ENCODE assay signal across 7 mouse cellular contexts in genomic region chr17:25272326-25272725, GRCm38 (mm10). TPM values are rescaled to one million over a fixed set of nuclear protein-coding genes. Genes with fewer than 3 reads are reported as not detected.
DNase-seq lines count a peak whose midpoint lies in the region; ATAC-seq and TF ChIP-seq lines count a peak whose summit lies in the region.

No protein-coding gene starts in this region.

- no peak for TF ChIP-seq EP300 in CH12.LX (IDR thresholded peaks at IDR 0.05; ENCODE audit: low read length)

- TF ChIP-seq RAD21 in CH12.LX (IDR thresholded peaks at IDR 0.05; ENCODE audit: low read depth, low read length): no peak

- H3K4me1 ChIP-seq in CH12.LX (ENCODE audit: control insufficient read depth in 1 of 2, insufficient read depth in 2 of 2): peaks cover 11 to 36% of the 10 kb centered on the region in 2 experiments
- H3K4me1 ChIP-seq in forebrain, embryonic 10.5 days: peaks cover 40% of the 10 kb centered on the region
- H3K4me1 ChIP-seq in kidney, postnatal 0 days (replicated peaks; ENCODE audit: insufficient read depth, low read length): peaks cover 19% of the 10 kb centered on the region; the same call in 1 of the 2 replicates

- peak overlapping the region; percentile 89 for H3K4me2 ChIP-seq in CH12.LX (ENCODE audit: insufficient read depth, low read depth, poor library complexity, severe bottlenecking)
- H3K4me2 ChIP-seq in kidney, postnatal 0 days (ENCODE audit: low read length): peak overlapping the region; percentile 63

- H3K4me3 ChIP-seq in CH12.LX (replicated peaks in 1 of 3; ENCODE audit: low read depth in 2 of 3, low read length in 2 of 3, poor library complexity in 1 of 3) (peak overlapping the region; percentile 98 to 100 (median 98)), macrophage (ENCODE audit: inconsistent target) (peak overlapping the region; percentile 97)
- H3K4me3 ChIP-seq in forebrain, embryonic 10.5 days: peak overlapping the region; percentile 71
- peak overlapping the region; percentile 100 for H3K4me3 ChIP-seq in kidney, postnatal 0 days (replicated peaks; ENCODE audit: low read depth, low read length)

- in situ Hi-C loops in CH12.LX (cut with MboI; ENCODE audit: low pct_ligation_motif_present, low pct_unique_long_range_greater_than_20kb, low sequenced_read_pairs): loop anchor here (5.0 to 10.0 kb wide), 2 partner anchors 35 to 88 kb away; partner anchors contain the start of genes BC003965 and Unkl

- WGBS in forebrain, embryonic 10.5 days: 2% methylated on average over 10 of the region's 10 CpGs
- 0% methylated on average over 10 of the region's 10 CpGs for WGBS in kidney, postnatal 0 days
- WGBS in macrophage (ENCODE audit: missing documents): 0% methylated on average over 10 of the region's 10 CpGs

- H3K9me3 ChIP-seq in CH12.LX (replicated peaks; ENCODE audit: low read length): no peaks in the 10 kb centered on the region
- H3K9me3 ChIP-seq in forebrain, embryonic 10.5 days: no peaks in the 10 kb centered on the region
- no peaks in the 10 kb centered on the region for H3K9me3 ChIP-seq in kidney, postnatal 0 days (replicated peaks; ENCODE audit: low read length)

- DNase-seq in A20 (ENCODE audit: low read depth, low spot score) (peak; percentile 59), CH12.LX (ENCODE audit: extremely low read depth) (no peak)
- DNase-seq in forebrain, embryonic 10.5 days (ENCODE audit: extremely low spot score, low spot score): no peak
- peak; percentile 54 for DNase-seq in kidney, postnatal 0 days (ENCODE audit: low spot score)
- no peak for DNase-seq in frontal cortex, postnatal 36 days (ENCODE audit: low spot score in 2 of 2)
- DNase-seq in right cerebral cortex, adult 18-20 months: no peak

- H3K79me2 ChIP-seq in CH12.LX (replicated peaks; ENCODE audit: control insufficient read depth, extremely low read depth, insufficient read depth, poor library complexity, severe bottlenecking) (peaks cover 59% of the 10 kb centered on the region), macrophage (ENCODE audit: inconsistent target) (peaks cover 57% of the 10 kb centered on the region)

- H3K36me3 ChIP-seq in CH12.LX (replicated peaks in 1 of 2; ENCODE audit: control insufficient read depth in 1 of 2, insufficient read depth in 1 of 2, low read length in 1 of 2): peaks cover 26 to 41% of the 10 kb centered on the region in 2 experiments
- H3K36me3 ChIP-seq in forebrain, embryonic 10.5 days (replicated peaks): peaks cover 46% of the 10 kb centered on the region
- H3K36me3 ChIP-seq in kidney, postnatal 0 days (ENCODE audit: insufficient read depth, low read length): peaks cover 18% of the 10 kb centered on the region
- H3K36me3 ChIP-seq in macrophage (ENCODE audit: inconsistent target): peaks cover 27% of the 10 kb centered on the region

- dilution Hi-C loops in CH12.LX (cut with MboI; ENCODE audit: extremely low pct_ligation_motif_present, extremely low pct_unique_long_range_greater_than_20kb, low sequenced_read_pairs): no loop called here

- no peak for TF ChIP-seq CTCF in CH12.LX (conservative IDR thresholded peaks at IDR 0.05 in 1 of 2, IDR thresholded peaks at IDR 0.05 in 1 of 2; ENCODE audit: low read depth in 2 of 2, low read length in 2 of 2)
- TF ChIP-seq CTCF in kidney, postnatal 0 days (IDR thresholded peaks at IDR 0.05; ENCODE audit: low read depth): no peak; the same call in 1 of the 2 replicates

- peaks cover 6% of the 10 kb centered on the region for H3K27me3 ChIP-seq in CH12.LX (replicated peaks)
- no peaks in the 10 kb centered on the region for H3K27me3 ChIP-seq in forebrain, embryonic 10.5 days (ENCODE audit: poor library complexity, severe bottlenecking)
- no peaks in the 10 kb centered on the region for H3K27me3 ChIP-seq in kidney, postnatal 0 days (ENCODE audit: insufficient read depth, low read length)

- TF ChIP-seq POLR2A in CH12.LX (IDR thresholded peaks at IDR 0.05; ENCODE audit: low read depth, low read length): no peak

- peak overlapping the region; percentile 88 for H3K27ac ChIP-seq in CH12.LX (ENCODE audit: insufficient read depth, low read depth)
- peak overlapping the region; percentile 100 for H3K27ac ChIP-seq in forebrain, embryonic 10.5 days
- peak overlapping the region; percentile 99 for H3K27ac ChIP-seq in kidney, postnatal 0 days
- peak overlapping the region; percentile 76 for H3K27ac ChIP-seq in macrophage

- ATAC-seq in kidney, postnatal 0 days (replicated peaks; ENCODE audit: low FRiP score, low read depth): no peak

- H3K9ac ChIP-seq in CH12.LX (ENCODE audit: insufficient read depth, low read depth): peak overlapping the region; percentile 100
- peak overlapping the region; percentile 100 for H3K9ac ChIP-seq in kidney, postnatal 0 days (ENCODE audit: low read depth, low read length)

TF ChIP-seq in CH12.LX, 34 proteins besides CTCF, POLR2A, EP300 and RAD21:
- TF ChIP-seq SIN3A (IDR thresholded peaks at IDR 0.05; ENCODE audit: low read length): peak; percentile 46; the same call in 1 of the 2 replicates
- TF ChIP-seq JUND (conservative IDR thresholded peaks at IDR 0.05; ENCODE audit: low read depth, low read length): no peak
- TF ChIP-seq MXI1 (IDR thresholded peaks at IDR 0.05; ENCODE audit: low read depth, low read length): peak; percentile 26; the same call in 1 of the 2 replicates
- TF ChIP-seq POLR2AphosphoS2 (IDR thresholded peaks at IDR 0.05; ENCODE audit: low read depth, low read length): 0 out of 2 replicates have a peak, but pooled peaks have one; percentile 14

RNA-seq across cellular contexts. Expression of gene Ube2i, which starts 2.1 kb away (rescaled TPM):
- total RNA-seq in CH12.LX (2012; rRNA removed) (356 and 455 TPM in 2 replicates), CH12.LX (2014; rRNA removed) (731 and 764 TPM in 2 replicates)
- polyA plus RNA-seq in CH12.LX (2012; ENCODE audit: insufficient read length, low read depth) (417 and 578 TPM in 2 replicates), macrophage (2018) (267 to 362 TPM (median 356 TPM) in 3 replicates)
- polyA plus RNA-seq in forebrain, embryonic 10.5 days (2016; fragmentation: Nextera tagmentation; extraction: Ambion mirVana): 919 and 925 TPM in 2 replicates
- 501 and 544 TPM in 2 replicates for polyA plus RNA-seq in kidney, postnatal 0 days (2015; fragmentation: Nextera tagmentation; extraction: Ambion mirVana)
- 100 to 1,000 TPM; 274 to 461 (median 383) TPM for total RNA-seq in macrophage (2018; cell fraction: chromatin; rRNA removed)
- total RNA-seq in macrophage (2018; cell fraction: cytosol; rRNA removed): 100 to 1,000 TPM; 215 to 309 (median 244) TPM
- 100 to 1,000 TPM; 189 to 313 (median 249) TPM for total RNA-seq in macrophage (2018; cell fraction: nucleus; rRNA removed)

RNA-seq across cellular contexts. Expression of gene Baiap3, which starts 16.2 kb away (rescaled TPM):
- total RNA-seq in CH12.LX (2012; rRNA removed) (0.08 and 0.21 TPM in 2 replicates), CH12.LX (2014; rRNA removed) (not detected in 2 replicates)
- polyA plus RNA-seq in CH12.LX (2012; ENCODE audit: insufficient read length, low read depth) (0.19 and 0.25 TPM in 2 replicates), macrophage (2018) (not detected in 3 replicates)
- 0.53 and 0.59 TPM in 2 replicates for polyA plus RNA-seq in forebrain, embryonic 10.5 days (2016; fragmentation: Nextera tagmentation; extraction: Ambion mirVana)
- 1.0 and 1.5 TPM in 2 replicates for polyA plus RNA-seq in kidney, postnatal 0 days (2015; fragmentation: Nextera tagmentation; extraction: Ambion mirVana)
- total RNA-seq in macrophage (2018; cell fraction: chromatin; rRNA removed): 1 to 10 TPM in 1 of 26 experiments, under 1 TPM in 2, not detected in 23; 0.22 to 1.4 (median 0.63) TPM
- not detected for total RNA-seq in macrophage (2018; cell fraction: cytosol; rRNA removed)
- total RNA-seq in macrophage (2018; cell fraction: nucleus; rRNA removed): under 1 TPM in 1 of 26 experiments, not detected in 25; 0.36 TPM

RNA-seq across cellular contexts. Expression of gene Prss34, which starts 25.9 kb away (rescaled TPM):
- total RNA-seq in CH12.LX (2012; rRNA removed) (0.34 TPM in 1 of 2 replicates, not detected in the other), CH12.LX (2014; rRNA removed) (not detected in 2 replicates)
- polyA plus RNA-seq in CH12.LX (2012; ENCODE audit: insufficient read length, low read depth) (not detected in 2 replicates), macrophage (2018) (0.36 to 0.90 TPM in 2 of 3 replicates, not detected in the other)
- polyA plus RNA-seq in forebrain, embryonic 10.5 days (2016; fragmentation: Nextera tagmentation; extraction: Ambion mirVana): not detected in 2 replicates
- 0.09 and 0.18 TPM in 2 replicates for polyA plus RNA-seq in kidney, postnatal 0 days (2015; fragmentation: Nextera tagmentation; extraction: Ambion mirVana)
- total RNA-seq in macrophage (2018; cell fraction: chromatin; rRNA removed): not detected
- total RNA-seq in macrophage (2018; cell fraction: cytosol; rRNA removed): under 1 TPM in 16 of 26 experiments, not detected in 10; 0.13 to 0.73 (median 0.29) TPM
- total RNA-seq in macrophage (2018; cell fraction: nucleus; rRNA removed): 1 to 10 TPM in 2 of 26 experiments, under 1 TPM in 4, not detected in 20; 0.44 to 1.1 (median 0.77) TPM

RNA-seq across cellular contexts. Expression of gene Tsr3, which starts 32.4 kb away (rescaled TPM):
- total RNA-seq in CH12.LX (2012; rRNA removed) (38.7 and 40.0 TPM in 2 replicates), CH12.LX (2014; rRNA removed) (38.3 and 40.8 TPM in 2 replicates)
- polyA plus RNA-seq in CH12.LX (2012; ENCODE audit: insufficient read length, low read depth) (42.3 and 52.8 TPM in 2 replicates), macrophage (2018) (9.3 to 15.0 TPM (median 12.1 TPM) in 3 replicates)
- polyA plus RNA-seq in forebrain, embryonic 10.5 days (2016; fragmentation: Nextera tagmentation; extraction: Ambion mirVana): 70.2 and 76.1 TPM in 2 replicates
- 50.1 and 52.3 TPM in 2 replicates for polyA plus RNA-seq in kidney, postnatal 0 days (2015; fragmentation: Nextera tagmentation; extraction: Ambion mirVana)
- total RNA-seq in macrophage (2018; cell fraction: chromatin; rRNA removed): 10 to 100 TPM in 15 of 26 experiments, 1 to 10 TPM in 11; 3.5 to 19.9 (median 10.7) TPM
- total RNA-seq in macrophage (2018; cell fraction: cytosol; rRNA removed): 10 to 100 TPM in 21 of 26 experiments, 1 to 10 TPM in 5; 8.2 to 22.3 (median 14.3) TPM
- 10 to 100 TPM in 18 of 26 experiments, 1 to 10 TPM in 8; 5.0 to 21.4 (median 13.3) TPM for total RNA-seq in macrophage (2018; cell fraction: nucleus; rRNA removed)

RNA-seq across cellular contexts. Expression of gene Gnptg, which starts 32.4 kb away (rescaled TPM):
- total RNA-seq in CH12.LX (2012; rRNA removed): 24.0 and 27.0 TPM in 2 replicates
- total RNA-seq in CH12.LX (2014; rRNA removed): 20.7 and 22.1 TPM in 2 replicates
- polyA plus RNA-seq in CH12.LX (2012; ENCODE audit: insufficient read length, low read depth): 24.5 and 28.0 TPM in 2 replicates
- polyA plus RNA-seq in forebrain, embryonic 10.5 days (2016; fragmentation: Nextera tagmentation; extraction: Ambion mirVana): 57.2 and 60.0 TPM in 2 replicates
- polyA plus RNA-seq in kidney, postnatal 0 days (2015; fragmentation: Nextera tagmentation; extraction: Ambion mirVana): 68.8 and 71.2 TPM in 2 replicates
- total RNA-seq in macrophage (2018; cell fraction: chromatin; rRNA removed): 10 to 100 TPM in 24 of 26 experiments, 1 to 10 TPM in 2; 7.2 to 26.8 (median 14.8) TPM
- 10 to 100 TPM; 22.2 to 37.5 (median 28.2) TPM for total RNA-seq in macrophage (2018; cell fraction: cytosol; rRNA removed)
- total RNA-seq in macrophage (2018; cell fraction: nucleus; rRNA removed): 10 to 100 TPM; 12.2 to 38.7 (median 22.5) TPM
- 31.8 to 33.6 TPM (median 33.3 TPM) in 3 replicates for polyA plus RNA-seq in macrophage (2018)

Comparison
In these comparisons a context has a peak if more than half of its experiments do, and no peak if none do; other contexts are left out.
1. DNase-seq: peak in A20 (single experiment) and kidney, postnatal 0 days (single experiment); none in CH12.LX (single experiment), forebrain, embryonic 10.5 days (single experiment), frontal cortex, postnatal 36 days (0 of 2) and right cerebral cortex, adult 18-20 months (single experiment).
2. Peak in every context shown above with its lines, with median percentiles within 50 percentile points of each other: H3K27ac ChIP-seq and H3K4me3 ChIP-seq.